Mouse (Mus musculus): Measurements from ENCODE around the gene Dennd6a.
A peak's percentile ranks its signal among the peaks of the same experiment; 100 is the strongest.
"Not testable (repeated sequence)": the region's sequence is repeated elsewhere in the genome, so short reads cannot be mapped to it uniquely, and the experiment has no call there.

The Dennd6a gene

DNA sequence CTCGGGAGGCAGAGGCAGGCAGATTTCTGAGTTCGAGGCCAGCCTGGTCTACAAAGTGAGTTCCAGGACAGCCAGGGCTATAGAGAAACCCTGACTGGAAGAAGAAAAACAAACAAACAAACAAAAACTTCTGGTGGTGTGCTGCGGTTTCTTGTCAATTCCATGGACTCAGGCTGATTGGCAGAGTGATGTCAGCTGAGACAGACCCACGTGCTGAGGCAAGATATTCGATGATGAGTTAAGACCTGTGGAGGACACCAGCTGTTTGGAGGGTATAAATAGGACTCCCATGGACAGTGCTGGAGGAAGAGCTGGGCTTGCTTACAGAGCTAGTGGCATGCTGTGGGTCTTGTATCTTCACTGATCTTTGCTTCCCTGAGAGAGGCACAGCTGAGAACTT is at the start of gene Dennd6a:
Gene Dennd6a, plus strand, starts transcription at position 301 of the 400 bp plus-strand sequence.
- ATAC-seq (ENCODE audit: low TSS enrichment): not testable (repeated sequence)

DNA sequence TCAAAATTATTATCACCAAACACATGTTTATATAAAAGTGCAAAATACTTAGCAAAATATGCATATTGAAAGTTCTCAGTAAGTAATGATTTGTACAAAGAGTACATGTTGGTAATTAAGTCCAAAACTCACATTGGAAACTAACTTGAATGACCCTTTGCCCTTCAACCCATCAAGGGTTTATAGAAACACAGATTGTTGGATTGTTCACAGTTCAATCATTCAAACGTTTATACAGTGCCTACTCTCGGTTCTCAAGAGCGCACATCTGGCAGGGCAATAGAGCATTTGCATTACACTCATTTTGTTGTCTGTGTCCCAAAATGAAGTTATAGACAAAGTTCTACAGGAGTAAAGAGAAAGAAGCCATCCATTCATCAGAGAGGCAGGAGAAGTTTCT is 47.7 kb upstream of the Dennd6a start:
- ATAC-seq (ENCODE audit: low TSS enrichment): no peak

DNA sequence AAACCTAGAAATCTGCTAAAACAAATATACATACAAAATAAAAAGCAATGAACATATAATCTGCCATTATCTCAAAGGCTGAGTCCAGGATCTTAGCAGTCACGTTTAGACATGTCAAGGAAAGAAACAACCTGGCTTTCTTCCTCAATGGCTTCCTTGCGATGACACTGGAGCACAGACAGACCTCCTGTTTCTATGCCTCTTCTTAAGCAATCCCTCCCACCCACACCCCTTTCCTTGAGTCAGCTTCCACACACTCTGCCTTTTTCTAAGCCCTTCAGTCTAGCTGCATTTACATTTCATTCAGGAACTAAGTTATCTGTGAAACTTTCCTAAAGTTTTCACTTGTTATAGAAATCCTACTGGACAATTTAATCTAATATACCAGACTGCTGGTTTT is 45.4 kb upstream of the Dennd6a start:
- no peak for ATAC-seq (ENCODE audit: low TSS enrichment)

DNA sequence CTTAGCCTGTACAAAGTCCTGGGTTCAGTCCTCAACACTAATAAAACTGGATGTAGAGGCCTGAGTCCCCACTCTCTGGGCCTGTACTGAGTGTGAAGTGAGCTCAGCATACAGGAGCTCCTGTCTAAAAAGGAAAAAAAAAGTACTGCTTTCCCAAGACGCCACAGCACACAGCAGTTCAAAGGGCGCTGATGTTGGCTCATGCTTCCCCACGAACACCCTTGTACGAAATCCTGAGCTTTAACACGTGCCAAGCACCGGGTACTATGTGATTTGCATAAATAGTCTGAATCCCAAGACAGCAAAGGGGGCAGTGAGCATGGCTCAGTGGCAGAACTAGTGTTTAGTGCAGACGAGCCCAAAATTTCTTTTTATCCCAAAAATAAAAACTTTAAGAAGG is 43.3 kb upstream of the Dennd6a start:
- no peak for ATAC-seq (ENCODE audit: low TSS enrichment)

DNA sequence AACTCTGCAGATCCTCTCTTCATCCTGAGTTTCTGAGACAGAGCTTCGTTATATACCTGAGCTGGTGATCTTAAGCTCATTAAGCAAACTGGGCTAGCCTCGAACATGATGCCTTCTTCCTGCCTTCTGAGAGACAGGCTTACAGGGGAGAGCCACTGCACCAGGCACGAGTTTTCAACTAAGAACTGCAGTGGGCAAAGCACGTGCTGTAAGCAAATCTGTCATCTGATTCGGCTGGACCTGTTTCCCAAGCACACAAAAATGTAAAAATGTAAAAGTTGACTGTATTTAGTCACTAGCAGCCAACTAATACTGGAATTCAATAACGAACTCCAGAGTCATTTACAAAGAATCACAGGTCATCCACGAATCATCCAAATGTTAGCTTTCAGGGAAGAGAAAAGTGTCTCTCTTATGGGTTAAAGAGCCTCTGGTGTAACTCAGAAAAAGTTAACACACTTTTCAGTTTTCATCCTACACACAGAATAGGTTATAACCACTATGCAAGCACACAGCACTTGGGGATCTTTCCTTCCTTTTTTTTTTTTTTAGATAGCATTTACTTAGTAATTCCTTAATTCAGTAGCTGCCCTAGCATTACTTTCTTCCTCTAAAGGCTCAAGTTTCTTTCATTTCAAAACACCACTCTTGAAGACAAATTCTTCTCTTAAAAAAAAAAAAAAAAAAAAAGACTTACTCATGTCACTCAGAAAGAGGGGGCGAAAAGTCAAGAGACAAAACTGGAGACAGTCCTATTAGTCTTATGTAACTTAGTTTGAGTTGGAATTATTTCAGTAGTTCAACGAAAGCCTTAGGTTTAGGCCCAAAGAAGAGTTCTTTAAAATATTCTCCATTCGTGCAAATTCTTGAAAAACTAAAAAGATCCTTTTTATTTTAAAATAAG is 42.0 kb upstream of the Dennd6a start:
- no peak for ATAC-seq (ENCODE audit: low TSS enrichment)

DNA sequence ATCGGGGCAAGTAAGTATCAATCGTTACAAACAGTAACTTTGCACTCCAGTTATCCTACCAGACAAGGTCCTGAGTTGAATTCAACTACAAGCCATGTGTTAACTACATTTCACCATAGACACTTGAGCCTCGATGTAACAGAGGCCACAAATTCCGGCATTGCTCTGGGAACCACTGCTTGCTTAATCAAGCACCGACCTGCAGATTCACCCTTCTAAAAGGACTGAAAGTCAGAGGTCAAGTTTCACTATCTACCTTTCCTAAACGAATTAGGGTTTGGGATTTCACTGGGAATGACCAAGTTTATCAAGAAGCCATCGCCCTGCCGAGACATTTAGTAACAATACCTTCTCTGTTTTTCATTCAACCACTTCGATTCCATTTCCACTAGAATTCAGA is 40.9 kb upstream of the Dennd6a start:
- ATAC-seq (ENCODE audit: low TSS enrichment): no peak

DNA sequence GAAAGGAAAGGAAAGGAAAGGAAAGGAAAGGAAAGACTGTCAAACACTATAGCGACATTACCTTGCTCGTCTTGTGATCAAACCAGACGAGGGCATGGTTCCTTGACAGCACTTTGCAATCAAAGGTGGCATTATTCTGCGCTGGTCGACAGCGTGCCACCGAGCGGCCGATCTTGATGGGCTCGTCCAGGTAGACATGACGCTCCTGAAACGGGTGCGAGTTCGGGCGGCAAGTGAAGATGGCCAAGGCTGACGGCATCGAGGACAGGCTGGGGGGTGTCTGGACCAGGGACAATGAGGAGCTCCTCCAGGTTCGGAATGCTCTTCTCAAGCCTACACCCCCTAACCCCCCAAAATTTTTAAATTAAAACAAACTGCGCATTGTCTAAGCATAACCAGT is 40.4 kb upstream of the Dennd6a start:
- no peak for ATAC-seq (ENCODE audit: low TSS enrichment)

DNA sequence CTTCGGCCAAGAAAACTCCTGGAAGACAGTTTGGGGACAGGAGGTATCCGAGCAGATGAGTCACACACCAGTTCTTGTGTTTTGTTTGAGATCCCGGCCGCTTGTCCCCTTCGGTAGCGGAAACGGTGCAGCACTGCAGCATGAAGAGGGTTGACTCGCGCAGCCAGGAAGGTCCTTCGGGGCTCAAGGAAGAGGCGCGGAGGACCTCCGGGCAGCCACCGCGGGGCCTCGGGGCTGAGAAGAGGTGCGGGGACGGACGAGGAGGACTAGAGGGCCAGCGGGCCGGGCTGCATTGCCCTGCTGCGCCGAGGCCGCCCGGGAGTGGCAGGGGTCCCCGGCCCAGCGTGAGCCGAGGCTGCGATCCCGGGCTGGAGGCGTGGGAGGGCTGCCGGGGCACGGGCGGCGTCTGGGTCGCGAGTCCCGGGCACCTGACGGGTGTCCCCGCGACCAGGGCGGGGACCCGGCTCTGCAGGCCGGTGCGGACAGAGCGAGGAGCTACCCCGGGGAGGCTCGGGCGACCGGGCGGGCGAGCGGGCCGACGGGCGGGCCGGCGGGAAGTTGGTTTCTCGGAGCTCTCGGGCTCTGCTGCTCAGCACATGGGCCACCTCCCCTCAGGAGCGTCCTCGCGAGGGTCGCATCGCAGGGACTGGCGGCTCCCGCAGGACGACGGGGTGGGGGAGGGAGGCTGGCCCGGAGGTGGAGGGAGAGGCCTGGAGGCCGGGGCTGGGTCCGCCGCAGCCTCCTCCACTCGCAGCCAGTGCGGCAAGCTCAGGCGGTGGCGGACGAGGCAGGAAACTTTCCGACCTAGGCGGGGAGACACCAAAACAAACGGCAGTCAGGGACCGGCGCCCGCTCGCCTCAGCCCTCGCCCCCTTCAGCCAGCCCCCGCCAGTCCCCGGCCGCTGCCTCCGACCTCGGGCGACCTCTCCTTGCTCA is 39.6 kb upstream of the Dennd6a start:
- peak; percentile 44 for ATAC-seq (ENCODE audit: low TSS enrichment)

DNA sequence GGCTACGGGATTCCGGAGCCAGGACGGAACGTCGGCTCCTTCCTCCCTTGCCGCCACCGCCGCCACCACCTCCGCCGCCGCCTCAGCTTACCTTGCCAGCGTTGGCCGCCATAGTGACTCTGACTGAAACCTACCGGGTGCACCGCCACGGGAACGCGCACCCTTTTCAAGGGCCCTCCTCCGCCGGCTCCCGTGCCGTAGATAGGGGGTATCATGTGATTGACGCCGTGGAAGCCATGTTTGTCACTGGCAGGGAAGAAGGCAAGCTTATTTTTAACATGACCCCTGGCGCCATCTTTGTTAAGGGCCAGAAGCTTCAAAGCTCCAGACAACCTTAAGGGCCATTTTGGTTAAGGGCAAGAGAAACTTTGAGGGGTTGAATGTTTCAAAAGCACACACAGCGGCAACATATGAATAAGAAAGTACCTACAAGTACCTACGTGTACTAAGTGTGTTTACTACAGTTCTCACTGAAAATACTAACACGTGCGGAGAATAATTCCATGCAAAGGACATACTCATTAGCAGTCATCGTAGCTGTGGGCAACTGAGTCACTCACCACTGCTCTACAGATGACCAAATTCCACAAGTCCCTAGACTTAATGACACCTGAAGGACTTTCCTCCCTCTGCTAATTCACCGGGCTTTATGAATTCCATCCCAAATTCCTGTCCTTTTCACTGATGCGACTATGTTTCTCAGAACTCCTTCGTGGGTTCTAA is 38.7 kb upstream of the Dennd6a start, which contains the start of gene Slmap:
Gene Slmap, minus strand, starts transcription at position 175 of the 723 bp plus-strand sequence.
- peak; percentile 86 for ATAC-seq (ENCODE audit: low TSS enrichment)

DNA sequence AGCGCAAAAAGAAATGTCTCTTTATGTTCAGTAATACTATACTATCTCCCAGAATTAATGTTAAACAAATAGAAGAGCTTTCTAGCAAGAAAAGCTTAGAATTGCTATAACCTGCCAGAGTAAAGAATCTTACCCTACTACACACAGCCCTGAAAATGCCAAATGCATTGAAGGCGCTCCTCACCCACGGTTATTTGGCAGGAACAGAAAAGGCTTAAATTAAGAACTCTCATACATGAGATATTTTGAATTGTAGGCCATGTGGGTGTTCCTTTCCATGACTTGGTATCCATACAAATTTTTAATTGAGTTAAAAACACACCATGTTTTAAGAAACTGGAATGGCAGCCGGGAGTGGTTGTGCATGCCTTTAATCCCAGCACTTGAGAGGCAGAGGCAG is 34.4 kb upstream of the Dennd6a start:
- peak; percentile 82 for ATAC-seq (ENCODE audit: low TSS enrichment)

DNA sequence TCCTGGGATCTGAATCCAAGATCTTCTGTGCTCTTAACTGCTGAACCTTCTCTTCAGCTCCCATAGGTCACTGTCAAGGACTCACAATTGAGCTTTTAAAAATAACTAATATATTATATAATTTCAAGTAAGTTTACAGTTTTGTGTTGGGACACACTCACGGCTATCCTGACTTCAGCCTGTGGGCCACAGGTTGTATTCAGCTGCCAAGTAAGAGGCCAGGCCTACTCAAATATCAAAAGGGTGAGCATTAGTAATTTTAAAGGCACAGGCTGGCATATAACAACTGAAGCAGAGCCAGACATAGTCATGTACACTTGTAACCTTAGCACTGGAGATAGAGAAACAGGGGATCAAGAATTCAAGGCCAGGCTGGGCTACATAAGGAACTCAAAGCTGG is 33.1 kb upstream of the Dennd6a start:
- no peak for ATAC-seq (ENCODE audit: low TSS enrichment)

DNA sequence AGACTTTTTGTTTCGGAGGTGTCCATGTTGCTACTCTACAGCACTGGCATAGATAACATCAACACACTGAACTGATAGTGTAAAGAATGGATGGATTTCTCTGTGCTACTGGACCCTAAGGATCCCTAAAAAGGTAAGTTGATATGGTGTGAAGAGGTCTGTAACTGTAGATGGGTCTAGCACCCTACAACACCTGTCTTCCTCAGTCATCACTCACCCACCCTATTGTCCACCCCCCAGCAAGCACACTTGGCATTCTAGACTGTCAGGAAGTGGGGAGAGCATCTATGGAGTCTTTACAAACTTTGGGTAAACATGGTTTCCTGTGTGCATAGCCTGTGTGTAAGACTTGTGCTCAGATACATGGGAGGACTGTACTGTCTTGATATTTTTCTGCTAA is 31.5 kb upstream of the Dennd6a start:
- no peak for ATAC-seq (ENCODE audit: low TSS enrichment)

DNA sequence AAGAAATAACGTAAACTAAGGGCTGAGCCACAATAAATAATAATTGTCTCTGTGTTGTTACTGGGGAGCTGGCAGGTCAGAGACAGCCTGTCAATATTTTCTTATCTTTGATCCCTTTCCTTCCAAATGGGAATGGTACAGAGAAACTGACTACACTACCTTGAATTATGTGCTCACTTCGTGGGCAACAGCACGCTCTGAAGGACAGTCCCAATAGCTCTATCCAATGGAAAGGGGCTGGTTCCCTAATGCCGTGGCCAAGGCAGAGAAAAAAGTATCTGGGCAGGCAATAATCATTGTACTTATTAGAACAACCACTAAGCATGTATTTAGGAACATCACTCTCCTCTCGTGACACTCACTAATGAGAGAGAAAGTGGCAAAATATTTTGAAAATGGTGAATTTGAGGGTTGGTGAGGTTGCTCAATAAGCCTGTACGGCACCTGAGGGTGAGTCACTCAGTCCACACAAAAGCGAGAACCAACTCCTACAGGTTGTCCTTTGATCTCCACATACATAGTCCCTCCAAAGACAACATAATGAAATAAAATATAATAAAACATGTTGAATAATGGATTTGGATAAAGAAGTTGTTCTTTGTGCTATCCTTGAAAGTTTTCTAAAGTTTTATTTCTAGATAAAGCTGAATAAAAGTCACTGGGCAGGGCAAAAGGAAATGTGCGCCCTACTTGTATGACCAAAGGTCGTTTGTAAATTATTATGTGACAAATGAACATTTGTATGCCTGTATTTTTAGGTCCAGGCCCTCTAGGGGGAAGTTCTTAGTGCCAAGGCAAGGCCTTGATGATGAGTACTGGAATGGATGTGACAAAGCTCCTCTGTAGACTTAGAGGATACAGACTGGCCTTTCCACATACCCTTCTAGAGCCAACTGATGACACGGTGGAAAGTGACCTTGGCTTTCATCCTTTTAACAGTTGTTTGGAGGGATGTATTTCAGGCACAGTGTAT is 25.9 kb upstream of the Dennd6a start:
- no peak for ATAC-seq (ENCODE audit: low TSS enrichment)

DNA sequence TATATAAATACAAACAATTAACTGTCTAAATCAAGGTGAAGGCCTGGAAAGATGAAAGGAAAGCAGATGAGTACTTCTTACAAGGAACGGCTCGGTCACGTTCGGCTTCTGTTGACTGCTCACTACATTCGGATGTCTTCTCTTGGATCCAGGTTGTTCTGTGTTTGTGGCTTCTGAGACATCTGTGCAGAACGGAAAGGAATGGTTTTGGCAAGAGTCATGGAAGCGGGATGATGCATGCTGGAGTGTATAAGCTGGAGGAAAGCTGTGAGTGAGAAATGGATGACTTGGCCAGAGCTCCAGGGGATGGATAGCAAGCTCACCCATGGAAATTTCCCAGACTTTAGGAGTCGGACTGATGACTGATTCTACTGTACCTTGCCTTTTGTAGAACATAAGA is 22.9 kb upstream of the Dennd6a start:
- ATAC-seq (ENCODE audit: low TSS enrichment): peak; percentile 62; the same call in 1 of the 2 replicates

DNA sequence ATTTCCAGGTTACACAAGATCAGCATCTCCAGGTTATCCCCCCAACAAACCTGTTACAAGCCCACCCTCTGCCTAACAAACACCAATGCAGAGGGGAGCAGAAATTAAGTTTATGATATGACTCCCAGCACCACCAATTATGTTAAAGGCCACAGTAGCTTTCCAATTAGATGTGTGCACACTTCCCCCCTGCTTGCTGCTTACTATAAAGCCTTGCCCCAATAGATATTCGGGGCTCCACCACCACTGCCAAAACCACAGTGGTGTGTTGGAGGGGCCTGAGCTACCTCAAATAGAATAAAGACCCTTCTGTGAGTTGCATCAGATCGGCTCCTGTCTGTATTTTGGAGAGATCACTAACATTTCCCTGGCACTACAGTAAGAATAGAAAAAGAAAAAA is 21.2 kb upstream of the Dennd6a start:
- no peak for ATAC-seq (ENCODE audit: low TSS enrichment)

DNA sequence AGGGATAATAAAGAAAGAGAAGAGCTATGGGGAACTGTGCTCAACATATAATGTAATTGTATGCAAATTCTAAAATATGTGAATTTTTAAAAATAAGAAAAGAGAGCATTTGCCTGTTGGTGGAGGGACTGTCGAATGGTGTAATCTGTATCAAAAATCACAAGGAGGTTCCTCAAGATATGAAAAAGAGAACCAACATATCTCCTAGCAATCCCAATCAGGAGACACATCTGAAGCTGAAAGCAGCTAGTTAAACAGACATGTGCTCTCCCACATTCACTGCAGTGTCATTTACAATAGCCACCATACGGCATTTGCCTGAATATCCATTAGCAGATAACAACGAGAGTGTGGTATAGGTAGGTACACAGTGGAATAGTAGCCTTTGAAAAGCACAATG is 20.8 kb upstream of the Dennd6a start:
- ATAC-seq (ENCODE audit: low TSS enrichment): no peak

DNA sequence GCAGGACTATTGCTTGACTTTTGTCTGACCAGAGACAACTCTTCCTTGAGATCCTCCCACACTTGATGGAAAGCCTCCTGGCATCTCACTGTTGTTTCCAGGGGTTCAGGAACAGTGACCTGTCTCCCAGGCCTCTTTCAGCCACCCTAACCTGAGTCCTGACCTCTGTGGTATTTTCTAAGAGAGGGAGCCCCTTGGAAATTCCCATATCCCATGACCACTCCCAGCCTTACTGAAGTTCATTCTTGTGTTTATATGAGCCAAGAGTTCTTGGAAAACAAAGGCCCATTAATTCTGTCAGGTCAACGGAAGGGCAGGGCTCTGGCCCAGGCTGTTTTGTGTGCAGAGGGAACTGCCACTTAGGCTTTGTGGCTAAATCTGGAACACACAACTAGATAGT is 16.1 kb upstream of the Dennd6a start:
- no peak for ATAC-seq (ENCODE audit: low TSS enrichment)

DNA sequence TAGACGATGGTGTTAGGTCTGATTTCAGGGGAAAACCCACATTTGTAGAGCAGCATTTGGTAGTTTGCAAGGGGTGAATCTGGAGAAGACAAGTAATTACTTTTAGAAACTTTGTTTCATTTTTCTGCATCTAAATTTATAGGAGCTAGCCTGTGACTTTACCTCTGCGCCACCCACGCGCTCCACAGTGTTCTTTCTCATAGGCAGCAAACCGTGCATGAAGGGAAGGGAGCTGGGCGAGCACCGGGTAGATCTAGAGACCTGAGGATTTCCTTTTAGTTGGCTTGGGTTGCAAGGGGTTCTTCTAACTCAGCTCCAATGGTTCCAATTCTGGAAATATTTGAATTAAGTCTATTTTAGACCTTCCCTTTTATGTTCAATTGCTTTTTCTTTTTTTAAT is 15.1 kb upstream of the Dennd6a start:
- ATAC-seq (ENCODE audit: low TSS enrichment): peak; percentile 89

DNA sequence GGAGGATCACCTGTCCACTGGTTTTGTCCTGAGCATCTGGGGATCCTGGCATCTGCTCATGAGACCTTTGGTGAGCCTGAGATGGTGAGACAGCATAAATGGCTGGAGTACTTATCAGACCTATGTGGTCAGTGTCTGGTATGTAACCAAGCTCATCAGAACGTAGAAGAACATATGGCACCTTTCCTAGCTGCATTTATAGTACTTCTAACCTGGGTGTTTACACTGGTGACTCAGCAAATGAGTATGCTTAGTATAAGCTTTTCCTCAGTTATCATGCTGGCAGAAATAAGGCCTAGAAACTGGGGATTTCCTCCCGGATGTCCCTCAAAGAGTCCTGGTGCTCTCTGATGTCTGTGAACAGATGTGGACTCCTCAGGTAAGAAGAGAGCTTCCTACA is 11.4 kb upstream of the Dennd6a start:
- no peak for ATAC-seq (ENCODE audit: low TSS enrichment)

DNA sequence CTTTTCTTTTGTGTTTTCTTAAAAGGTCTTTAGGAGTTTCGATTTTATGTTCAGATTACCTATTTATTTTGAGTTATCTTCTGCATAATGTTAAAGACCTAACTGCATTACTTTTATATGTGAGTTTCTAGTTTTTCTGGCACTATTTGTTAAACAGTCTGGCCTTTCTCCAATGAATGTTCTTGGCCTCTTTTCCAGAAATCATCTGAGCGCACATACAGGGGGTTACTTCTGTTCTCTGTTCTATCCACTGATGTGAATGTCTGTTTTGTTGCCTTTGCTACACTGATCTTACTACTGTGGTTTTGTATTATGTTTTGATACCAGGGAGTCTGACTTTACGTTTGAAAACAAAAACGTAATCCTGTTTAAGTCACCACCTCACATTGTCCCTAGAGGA is 3.8 kb upstream of the Dennd6a start:
- no peak for ATAC-seq (ENCODE audit: low TSS enrichment)
